Mouse (Mus musculus): Measurements from ENCODE around the gene Dbi.
A peak's percentile ranks its signal among the peaks of the same experiment; 100 is the strongest.

The Dbi gene

GRCm38 (mm10) chr1:120083921-120084517 lies 36.9 kb downstream of the Dbi start:
- DNase-seq (ENCODE audit: low spot score in 2 of 2): no peak

DNA sequence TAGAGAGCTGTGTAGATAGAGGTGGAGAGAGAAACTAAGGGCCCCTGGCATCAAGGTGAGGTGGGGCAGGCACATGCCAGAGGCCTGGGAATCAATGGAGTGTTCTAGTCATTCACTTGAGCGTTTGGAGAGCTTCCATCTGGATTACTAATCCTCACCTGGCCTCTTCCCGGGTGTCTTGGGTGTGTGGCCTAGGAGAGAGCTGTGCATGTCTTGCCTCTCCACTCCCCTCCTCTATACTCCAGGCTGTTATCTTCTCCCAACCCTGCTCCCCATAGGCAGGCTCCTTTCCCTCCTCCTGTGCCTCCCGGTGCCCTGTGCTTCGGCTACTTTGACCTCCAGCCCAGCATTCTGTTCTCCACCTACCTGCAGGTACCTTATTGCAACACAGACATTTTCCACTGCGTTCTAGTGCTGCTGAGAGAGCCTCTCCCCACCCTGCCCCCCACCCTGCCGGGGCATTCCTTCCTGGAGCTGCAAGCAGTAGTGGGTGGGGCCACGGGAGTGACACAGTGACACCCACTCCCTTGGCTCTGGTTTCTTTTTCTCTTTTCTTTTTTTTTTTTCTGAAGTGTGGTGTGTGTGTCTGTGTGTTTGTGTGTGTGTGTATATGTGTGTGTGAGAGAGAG lies 37.8 kb downstream of the Dbi start:
- DNase-seq (ENCODE audit: low spot score in 2 of 2): no peak

GRCm38 (mm10) chr1:120080632-120081031 lies 40.2 kb downstream of the Dbi start:
- no peak for DNase-seq (ENCODE audit: low spot score in 2 of 2)

DNA sequence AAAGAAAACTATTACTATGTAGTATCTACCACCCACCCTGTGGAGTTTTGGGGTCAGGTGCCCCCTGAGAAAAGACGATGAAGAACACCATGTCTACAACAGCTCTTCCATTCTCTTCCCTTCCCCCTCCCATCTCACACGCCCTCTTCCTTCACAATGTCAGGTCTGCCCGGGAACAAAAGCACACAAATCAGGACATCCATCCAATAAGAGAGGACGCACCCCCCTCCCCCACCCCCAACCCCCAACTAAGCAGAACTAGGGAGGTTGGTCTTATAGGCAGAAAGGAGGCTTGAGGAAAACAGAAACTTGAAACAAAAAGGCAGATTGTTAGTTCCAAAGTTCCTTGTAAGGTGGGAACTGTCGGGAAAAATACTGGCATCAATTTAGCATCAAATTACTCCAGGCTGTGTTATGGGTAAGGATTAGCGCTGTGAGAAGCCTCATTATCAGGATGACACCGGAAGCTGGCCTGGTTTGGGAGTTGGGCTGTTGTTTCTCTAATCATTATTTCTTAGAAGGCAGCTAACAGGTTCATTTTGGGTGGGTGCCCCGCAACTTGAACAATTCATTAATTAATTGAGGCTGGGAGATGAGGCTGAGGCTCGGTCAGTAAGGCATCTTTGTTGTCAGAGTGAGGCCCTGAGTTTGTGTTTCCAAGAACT lies 43.0 kb downstream of the Dbi start:
- no peak for DNase-seq (ENCODE audit: low spot score in 2 of 2)

GRCm38 (mm10) chr1:120075507-120075906 lies 45.4 kb downstream of the Dbi start:
- no peak for DNase-seq (ENCODE audit: low spot score in 2 of 2)

GRCm38 (mm10) chr1:120074931-120075330 lies 45.9 kb downstream of the Dbi start:
- DNase-seq (ENCODE audit: low spot score in 2 of 2): no peak

- no peak for DNase-seq (ENCODE audit: low spot score in 2 of 2)
Measured at GRCm38 (mm10) chr1:120074307-120074702, 46.6 kb downstream of the Dbi start.

- peak in 1 of 2 experiments; percentile 38 for DNase-seq (ENCODE audit: low spot score in 2 of 2)
Measured at GRCm38 (mm10) chr1:120073519-120074306, 47.2 kb downstream of the Dbi start, which contains the start of gene Tmem37. Gene Tmem37 (minus strand): TSS chr1:120074074.

DNA sequence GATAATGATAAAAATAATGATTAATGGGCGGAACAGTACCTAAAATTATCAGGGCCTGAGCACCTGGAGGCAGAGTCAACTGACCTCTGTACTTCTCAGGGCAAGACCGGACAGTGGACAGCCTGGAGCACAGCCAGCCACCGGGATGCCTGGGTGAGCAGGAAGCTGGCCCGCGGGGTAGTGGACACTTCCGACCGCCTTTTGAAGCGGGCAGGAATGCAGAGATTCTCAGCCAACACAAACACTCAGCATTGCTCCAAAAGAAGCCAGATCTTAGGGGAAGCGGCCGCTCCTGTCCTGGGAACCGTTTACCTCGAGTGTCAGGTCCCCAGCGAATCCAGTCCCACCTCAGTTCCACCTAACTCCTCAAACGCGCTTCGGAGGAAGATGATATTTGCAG lies 48.0 kb downstream of the Dbi start:
- no peak for DNase-seq (ENCODE audit: low spot score in 2 of 2)

DNA sequence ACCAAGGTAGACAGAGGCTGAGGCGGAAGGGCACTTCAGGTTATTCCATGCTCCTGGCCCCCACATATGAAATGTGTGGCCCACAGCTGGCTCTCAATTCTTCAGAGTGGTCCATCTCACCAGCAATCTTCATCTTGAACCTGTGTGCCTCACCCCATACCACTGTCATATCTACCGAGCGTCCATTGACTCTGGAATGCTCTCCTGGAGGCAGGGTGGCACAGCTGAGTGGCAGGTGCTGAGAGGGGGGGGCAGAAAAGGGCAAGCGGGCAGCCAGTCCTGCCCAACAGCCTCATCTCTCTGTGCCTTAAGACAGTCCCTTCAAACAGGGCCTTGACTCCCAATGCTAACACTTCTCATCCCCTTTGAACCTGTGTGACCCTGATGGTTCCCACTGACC lies 49.7 kb downstream of the Dbi start:
- DNase-seq (ENCODE audit: low spot score in 2 of 2): no peak

DNA sequence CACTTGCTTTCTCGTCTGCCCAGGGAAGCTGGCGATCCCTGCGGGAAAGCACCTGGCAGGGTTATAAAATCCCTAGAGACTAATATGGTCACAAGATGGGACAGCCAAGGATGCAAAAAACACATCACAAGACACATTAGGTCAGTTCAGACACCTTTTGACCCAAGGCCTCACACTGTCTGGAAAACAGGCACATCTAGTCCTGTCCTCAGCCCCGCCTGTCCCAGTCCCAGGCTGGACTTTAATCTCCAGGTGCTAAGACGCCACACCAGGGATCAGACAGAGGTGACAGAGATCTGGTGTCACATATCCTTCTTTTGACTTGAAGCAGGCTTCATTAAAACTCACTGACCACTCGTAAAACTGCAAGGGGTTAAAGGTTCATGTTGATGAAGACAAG lies 50.7 kb downstream of the Dbi start:
- DNase-seq (ENCODE audit: low spot score in 2 of 2): no peak

- DNase-seq (ENCODE audit: low spot score in 2 of 2): no peak
Measured at GRCm38 (mm10) chr1:120069120-120069519, 51.8 kb downstream of the Dbi start.

DNA sequence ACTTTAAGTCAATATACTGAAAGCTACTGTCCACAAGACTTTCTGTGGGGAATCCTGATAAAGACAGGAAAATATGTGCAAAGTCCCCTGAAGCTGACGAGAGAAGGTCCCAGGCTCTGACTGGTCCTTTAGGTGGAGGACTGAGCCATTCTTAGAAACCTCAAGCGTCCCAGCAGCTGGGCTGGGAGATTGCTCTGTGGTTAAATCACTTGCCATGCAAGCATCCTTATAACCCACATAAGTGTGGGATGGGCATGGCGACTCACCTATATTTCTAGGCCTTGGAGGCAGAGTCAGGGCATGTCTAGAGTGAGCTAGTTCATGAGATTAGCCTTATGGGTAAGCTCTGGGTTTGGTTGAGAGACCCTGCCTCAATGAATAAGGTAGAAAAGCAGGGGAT lies 54.3 kb downstream of the Dbi start:
- no peak for DNase-seq (ENCODE audit: low spot score in 2 of 2)

- no peak for DNase-seq (ENCODE audit: low spot score in 2 of 2)
Measured at GRCm38 (mm10) chr1:120066159-120066558, 54.7 kb downstream of the Dbi start.

DNA sequence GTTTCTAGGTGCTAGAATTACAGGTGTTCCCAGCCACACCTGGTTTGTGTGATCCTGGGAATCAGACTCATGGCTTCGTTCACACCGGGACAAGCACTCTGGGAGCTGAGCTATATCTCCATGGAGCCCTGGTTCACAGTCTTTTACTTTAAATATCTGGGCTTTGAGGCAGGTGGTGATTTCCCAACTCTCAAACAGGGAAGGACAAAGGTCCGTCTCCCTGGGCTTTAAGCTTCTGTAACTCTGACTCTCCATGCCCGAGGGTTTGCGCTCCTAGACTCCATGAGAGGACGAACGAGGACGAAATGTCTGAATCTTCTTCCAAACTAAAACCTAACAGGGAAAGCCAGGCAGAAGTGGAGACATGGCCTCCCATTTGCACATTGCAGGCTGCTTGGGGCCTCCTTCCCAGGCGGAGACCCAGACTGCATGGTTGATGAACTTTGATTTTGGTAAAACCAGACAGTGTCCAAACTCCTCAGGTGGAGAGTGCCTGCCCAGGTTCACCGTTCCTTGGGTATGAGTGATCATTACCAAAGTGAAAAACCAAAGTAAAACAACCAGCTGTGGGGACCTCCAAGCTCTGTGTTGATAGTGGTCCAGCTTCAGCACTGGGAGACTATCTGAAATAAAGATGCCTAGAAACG lies 56.7 kb downstream of the Dbi start:
- no peak for DNase-seq (ENCODE audit: low spot score in 2 of 2)
